Mouse (Mus musculus): ENCODE data around the gene Clcf1. TPM values are rescaled to one million over a fixed set of nuclear protein-coding genes. Genes with fewer than 3 reads are reported as not detected.
A peak's percentile ranks its signal among the peaks of the same experiment; 100 is the strongest.

Gene Clcf1
- polyA plus RNA-seq (2012; rRNA removed) (42.8 and 61.2 TPM in 2 replicates), polyA plus RNA-seq (2014; fragmentation: Nextera tagmentation; extraction: Ambion mirVana) (7.7 and 8.7 TPM in 2 replicates)

- peak within 1 kb of the TSS; percentile 91 for H3K4me3 ChIP-seq (replicated peaks; ENCODE audit: low read length)
- no peaks in the 10 kb centered on the region for H3K27me3 ChIP-seq (ENCODE audit: control insufficient read depth, insufficient read depth, low read length)
- 1% methylated on average over 36 of the region's 49 CpGs for WGBS
- peak within 1 kb of the TSS; percentile 96 for H3K9ac ChIP-seq (ENCODE audit: low read depth, low read length, severe bottlenecking)
- peak; percentile 43 for ATAC-seq (ENCODE audit: low FRiP score, low read depth)
- DNase-seq (ENCODE audit: low spot score), result peak; percentile 54
- peak within 1 kb of the TSS; percentile 94 for H3K4me2 ChIP-seq (replicated peaks; ENCODE audit: low read depth, low read length, severe bottlenecking)
- H3K27ac ChIP-seq (replicated peaks; ENCODE audit: low read depth, low read length), result peak within 1 kb of the TSS; percentile 96
- no peaks in the 10 kb centered on the region for H3K9me3 ChIP-seq (ENCODE audit: control insufficient read depth, low read length)
- H3K36me3 ChIP-seq (ENCODE audit: control insufficient read depth, insufficient read depth, low read length), result no peaks in the 10 kb centered on the region
- H3K4me1 ChIP-seq (ENCODE audit: control insufficient read depth, insufficient read depth, low read length), result peaks cover 48% of the 10 kb centered on the region
- no peak for TF ChIP-seq POLR2A (IDR thresholded peaks at IDR 0.05; ENCODE audit: borderline replicate concordance, extremely low read depth, insufficient read depth, insufficient read length)
These were observed at the start of gene Clcf1, which contains the start of gene AC109138.7 for GRCm38 (mm10) chr19:4214071-4214770. Clcf1 (plus strand) TSS chr19:4214238. AC109138.7 (plus strand) TSS chr19:4214357.

- TF ChIP-seq POLR2A (IDR thresholded peaks at IDR 0.05; ENCODE audit: borderline replicate concordance, extremely low read depth, insufficient read depth, insufficient read length), result no peak
- 72% methylated on average over 2 of the region's 2 CpGs for WGBS
- no peak overlapping the region for H3K9ac ChIP-seq (ENCODE audit: low read depth, low read length, severe bottlenecking)
These were observed 49.3 kb upstream of the Clcf1 start for GRCm38 (mm10) chr19:4164721-4165120.

GRCm38 (mm10) chr19:4166678-4167476 is 47.2 kb upstream of the Clcf1 start:
- Histone ChIP-seq H3K4me2 (replicated peaks; ENCODE audit: low read depth, low read length, severe bottlenecking) (no peak overlapping the region), H3K9me3 (ENCODE audit: control insufficient read depth, low read length) (no peaks in the 10 kb centered on the region), H3K27me3 (ENCODE audit: control insufficient read depth, insufficient read depth, low read length) (no peaks in the 10 kb centered on the region), H3K27ac (replicated peaks; ENCODE audit: low read depth, low read length) (no peak overlapping the region), H3K4me3 (replicated peaks; ENCODE audit: low read length) (no peak overlapping the region), H3K36me3 (ENCODE audit: control insufficient read depth, insufficient read depth, low read length) (no peaks in the 10 kb centered on the region), H3K9ac (ENCODE audit: low read depth, low read length, severe bottlenecking) (no peak overlapping the region), H3K4me1 (ENCODE audit: control insufficient read depth, insufficient read depth, low read length) (peaks cover 25% of the 10 kb centered on the region)
- TF ChIP-seq POLR2A (IDR thresholded peaks at IDR 0.05; ENCODE audit: borderline replicate concordance, extremely low read depth, insufficient read depth, insufficient read length), result no peak
- ATAC-seq (ENCODE audit: low FRiP score, low read depth) (no peak), DNase-seq (ENCODE audit: low spot score) (no peak)
- 71% methylated on average over 9 of the region's 9 CpGs for WGBS

More at GRCm38 (mm10) chr19:4164721-4165120, 49.3 kb upstream of the Clcf1 start:
- no peaks in the 10 kb centered on the region for H3K27me3 ChIP-seq (ENCODE audit: control insufficient read depth, insufficient read depth, low read length)
- no peak for DNase-seq (ENCODE audit: low spot score)
- no peak overlapping the region for H3K27ac ChIP-seq (replicated peaks; ENCODE audit: low read depth, low read length)
- no peak for ATAC-seq (ENCODE audit: low FRiP score, low read depth)
- H3K4me3 ChIP-seq (replicated peaks; ENCODE audit: low read length), result no peak overlapping the region
- H3K4me2 ChIP-seq (replicated peaks; ENCODE audit: low read depth, low read length, severe bottlenecking), result no peak overlapping the region
- H3K36me3 ChIP-seq (ENCODE audit: control insufficient read depth, insufficient read depth, low read length), result peaks cover 15% of the 10 kb centered on the region
- no peaks in the 10 kb centered on the region for H3K9me3 ChIP-seq (ENCODE audit: control insufficient read depth, low read length)
- peaks cover 14% of the 10 kb centered on the region for H3K4me1 ChIP-seq (ENCODE audit: control insufficient read depth, insufficient read depth, low read length)

- H3K36me3 ChIP-seq (ENCODE audit: control insufficient read depth, insufficient read depth, low read length), result no peaks in the 10 kb centered on the region
- H3K9me3 ChIP-seq (ENCODE audit: control insufficient read depth, low read length), result no peaks in the 10 kb centered on the region
- peak overlapping the region; percentile 85 for H3K27ac ChIP-seq (replicated peaks; ENCODE audit: low read depth, low read length)
- H3K4me3 ChIP-seq (replicated peaks; ENCODE audit: low read length), result peak overlapping the region; percentile 50
- peak; percentile 95 for ATAC-seq (ENCODE audit: low FRiP score, low read depth)
- DNase-seq (ENCODE audit: low spot score), result peak; percentile 100
- peak overlapping the region; percentile 86 for H3K9ac ChIP-seq (ENCODE audit: low read depth, low read length, severe bottlenecking)
- WGBS, result 3% methylated on average over 43 of the region's 43 CpGs
- peak overlapping the region; percentile 94 for H3K4me2 ChIP-seq (replicated peaks; ENCODE audit: low read depth, low read length, severe bottlenecking)
- H3K27me3 ChIP-seq (ENCODE audit: control insufficient read depth, insufficient read depth, low read length), result no peaks in the 10 kb centered on the region
- TF ChIP-seq POLR2A (IDR thresholded peaks at IDR 0.05; ENCODE audit: borderline replicate concordance, extremely low read depth, insufficient read depth, insufficient read length), result peak; percentile 94
- peaks cover 13% of the 10 kb centered on the region for H3K4me1 ChIP-seq (ENCODE audit: control insufficient read depth, insufficient read depth, low read length)
These were observed 44.7 kb upstream of the Clcf1 start for GRCm38 (mm10) chr19:4169378-4169784.

- peak; percentile 42 for ATAC-seq (ENCODE audit: low FRiP score, low read depth)
- DNase-seq (ENCODE audit: low spot score), result no peak
- no peak for TF ChIP-seq POLR2A (IDR thresholded peaks at IDR 0.05; ENCODE audit: borderline replicate concordance, extremely low read depth, insufficient read depth, insufficient read length)
- Histone ChIP-seq H3K27me3 (ENCODE audit: control insufficient read depth, insufficient read depth, low read length) (no peaks in the 10 kb centered on the region), H3K36me3 (ENCODE audit: control insufficient read depth, insufficient read depth, low read length) (no peaks in the 10 kb centered on the region), H3K27ac (replicated peaks; ENCODE audit: low read depth, low read length) (peak overlapping the region; percentile 85), H3K4me3 (replicated peaks; ENCODE audit: low read length) (peak overlapping the region; percentile 50), H3K4me1 (ENCODE audit: control insufficient read depth, insufficient read depth, low read length) (peaks cover 13% of the 10 kb centered on the region), H3K9me3 (ENCODE audit: control insufficient read depth, low read length) (no peaks in the 10 kb centered on the region), H3K4me2 (replicated peaks; ENCODE audit: low read depth, low read length, severe bottlenecking) (peak overlapping the region; percentile 94), H3K9ac (ENCODE audit: low read depth, low read length, severe bottlenecking) (peak overlapping the region; percentile 86)
- WGBS, result 12% methylated on average over 24 of the region's 27 CpGs
These were observed 44.2 kb upstream of the Clcf1 start for GRCm38 (mm10) chr19:4169810-4170209.

Measured in limb, embryonic 14.5 days (tissue).